Mouse (Mus musculus) heart, adult 11 months (tissue): ENCODE data around the gene Mlycd.

ENCODE experiments used
- DNase-seq: peaks from one replicate; pipeline ENCODE4 v3.0.0; 2022

The Mlycd gene

GRCm38 (mm10) chr8:119404648-119405047 is 10.0 kb downstream of the Mlycd start:
- DNase-seq, result no peak

GRCm38 (mm10) chr8:119408311-119408710 is 13.6 kb downstream of the Mlycd start:
- DNase-seq, result peak; percentile 86

- DNase-seq, result peak; percentile 89
Observed at GRCm38 (mm10) chr8:119412037-119412734, 17.5 kb downstream of the Mlycd start.

- peak; percentile 97 for DNase-seq
Observed at GRCm38 (mm10) chr8:119412735-119413498, 18.2 kb downstream of the Mlycd start.

- DNase-seq, result peak; percentile 87
Observed at GRCm38 (mm10) chr8:119413605-119414004, 18.9 kb downstream of the Mlycd start.

- no peak for DNase-seq
Observed at GRCm38 (mm10) chr8:119420318-119420717, 25.6 kb downstream of the Mlycd start.

GRCm38 (mm10) chr8:119421603-119422122 is 27.0 kb downstream of the Mlycd start:
- no peak for DNase-seq

- DNase-seq, result peak; percentile 97
Observed at GRCm38 (mm10) chr8:119422123-119422711, 27.5 kb downstream of the Mlycd start.

GRCm38 (mm10) chr8:119423631-119424141 is 29.0 kb downstream of the Mlycd start:
- DNase-seq, result peak; percentile 99

- no peak for DNase-seq
Observed at GRCm38 (mm10) chr8:119424199-119424733, 29.6 kb downstream of the Mlycd start.

- peak; percentile 98 for DNase-seq
Observed at GRCm38 (mm10) chr8:119424740-119425139, 30.1 kb downstream of the Mlycd start.

GRCm38 (mm10) chr8:119425533-119425932 is 30.9 kb downstream of the Mlycd start:
- DNase-seq, result peak; percentile 98

- peak; percentile 97 for DNase-seq
Observed at GRCm38 (mm10) chr8:119426069-119426735, 31.5 kb downstream of the Mlycd start.

GRCm38 (mm10) chr8:119427634-119428349 is 33.1 kb downstream of the Mlycd start:
- peak; percentile 97 for DNase-seq

GRCm38 (mm10) chr8:119428350-119428740 is 33.7 kb downstream of the Mlycd start:
- no peak for DNase-seq

GRCm38 (mm10) chr8:119428766-119429327 is 34.2 kb downstream of the Mlycd start:
- peak; percentile 90 for DNase-seq

- no peak for DNase-seq
Observed at GRCm38 (mm10) chr8:119429552-119429951, 34.9 kb downstream of the Mlycd start.

GRCm38 (mm10) chr8:119430250-119430649 is 35.6 kb downstream of the Mlycd start:
- DNase-seq, result no peak

- no peak for DNase-seq
Observed at GRCm38 (mm10) chr8:119430690-119431089, 36.0 kb downstream of the Mlycd start.

GRCm38 (mm10) chr8:119432372-119432771 is 37.7 kb downstream of the Mlycd start:
- no peak for DNase-seq

- no peak for DNase-seq
Observed at GRCm38 (mm10) chr8:119433582-119434174, 39.0 kb downstream of the Mlycd start, which contains the start of gene Osgin1. TSS of gene Osgin1 (plus strand) at chr8:119434124.
